In genomic region chr17:25867836-25868600, GRCm38 (mm10) we compare ENCODE assay signal across 8 mouse cellular contexts. TPM values are rescaled to one million over a fixed set of nuclear protein-coding genes. Genes with fewer than 3 reads are reported as not detected.
DNase-seq lines count a peak whose midpoint lies in the region; ATAC-seq lines count a peak whose summit lies in the region.

No protein-coding gene starts in this region.

- peak overlapping the region; percentile 70 for H3K4me2 ChIP-seq in intestine, embryonic 14.5 days (ENCODE audit: low read length)
- peak overlapping the region; percentile 88 for H3K4me2 ChIP-seq in liver, embryonic 15.5 days
- H3K4me2 ChIP-seq in neural tube, embryonic 11.5 days (ENCODE audit: low read depth) = peak overlapping the region; percentile 96

- H3K27ac ChIP-seq in intestine, embryonic 14.5 days (ENCODE audit: low read depth) = no peak overlapping the region
- H3K27ac ChIP-seq in liver, embryonic 15.5 days (replicated peaks) = peak overlapping the region; percentile 77
- no peak overlapping the region for H3K27ac ChIP-seq in neural tube, embryonic 11.5 days (ENCODE audit: low read depth, low read length)

- H3K27me3 ChIP-seq in intestine, embryonic 14.5 days (replicated peaks; ENCODE audit: control insufficient read depth, insufficient read depth, low read length) = no peaks in the 10 kb centered on the region
- H3K27me3 ChIP-seq in liver, embryonic 15.5 days = no peaks in the 10 kb centered on the region
- H3K27me3 ChIP-seq in neural tube, embryonic 11.5 days (ENCODE audit: control insufficient read depth, insufficient read depth, low read length) = no peaks in the 10 kb centered on the region

- peak overlapping the region; percentile 34 for H3K9ac ChIP-seq in intestine, embryonic 14.5 days (ENCODE audit: low read length)
- peak overlapping the region; percentile 66 for H3K9ac ChIP-seq in liver, embryonic 15.5 days
- H3K9ac ChIP-seq in neural tube, embryonic 11.5 days (ENCODE audit: low read length) = peak overlapping the region; percentile 66

- peak overlapping the region; percentile 72 for H3K4me3 ChIP-seq in intestine, embryonic 14.5 days (ENCODE audit: low read depth, low read length)
- peak overlapping the region; percentile 69 for H3K4me3 ChIP-seq in liver, embryonic 15.5 days (replicated peaks)
- peak overlapping the region; percentile 85 for H3K4me3 ChIP-seq in neural tube, embryonic 11.5 days (ENCODE audit: low read depth, low read length)

- under 1% methylated on average over 40 of the region's 42 CpGs for WGBS in intestine, embryonic 14.5 days
- under 1% methylated on average over 42 of the region's 42 CpGs for WGBS in liver, embryonic 15.5 days (ENCODE audit: insufficient replicate concordance)
- WGBS in neural tube, embryonic 11.5 days = 1% methylated on average over 42 of the region's 42 CpGs

- no peaks in the 10 kb centered on the region for H3K36me3 ChIP-seq in intestine, embryonic 14.5 days (ENCODE audit: control insufficient read depth, insufficient read depth, low read length)
- H3K36me3 ChIP-seq in liver, embryonic 15.5 days (replicated peaks) = peaks cover 20% of the 10 kb centered on the region
- H3K36me3 ChIP-seq in neural tube, embryonic 11.5 days (ENCODE audit: control insufficient read depth, insufficient read depth, low read length) = no peaks in the 10 kb centered on the region

- DNase-seq in heart, adult 11 months = peak; percentile 98
- no peak for DNase-seq in heart, postnatal 25 days (ENCODE audit: low spot score)
- DNase-seq in cerebellum, adult 9-11 months = peak; percentile 76
- peak; percentile 65 for DNase-seq in gastrocnemius, postnatal 10 days
- peak; percentile 73 for DNase-seq in intestine, embryonic 14.5 days (ENCODE audit: low spot score)
- peak; percentile 49 for DNase-seq in neural tube, embryonic 11.5 days (ENCODE audit: low spot score)
- no peak for DNase-seq in frontal cortex, postnatal 25 days (ENCODE audit: low spot score in 2 of 2)

- no peaks in the 10 kb centered on the region for H3K9me3 ChIP-seq in intestine, embryonic 14.5 days (ENCODE audit: control insufficient read depth, low read length)
- H3K9me3 ChIP-seq in liver, embryonic 15.5 days (replicated peaks) = no peaks in the 10 kb centered on the region
- no peaks in the 10 kb centered on the region for H3K9me3 ChIP-seq in neural tube, embryonic 11.5 days (ENCODE audit: control insufficient read depth, low read length)

- peak; percentile 61 for ATAC-seq in intestine, embryonic 14.5 days (replicated peaks; ENCODE audit: low FRiP score, low TSS enrichment, low read depth)
- ATAC-seq in liver, embryonic 15.5 days (ENCODE audit: insufficient read depth) = peak; percentile 53
- peak; percentile 61; the same call in 1 of the 2 replicates for ATAC-seq in neural tube, embryonic 11.5 days (ENCODE audit: insufficient read depth, low FRiP score, low TSS enrichment)

- peaks cover 7% of the 10 kb centered on the region; the same call in 1 of the 2 replicates for H3K4me1 ChIP-seq in intestine, embryonic 14.5 days (replicated peaks; ENCODE audit: control insufficient read depth, insufficient read depth, low read length)
- H3K4me1 ChIP-seq in liver, embryonic 15.5 days (replicated peaks) = peaks cover 32% of the 10 kb centered on the region
- peaks cover 9% of the 10 kb centered on the region for H3K4me1 ChIP-seq in neural tube, embryonic 11.5 days (ENCODE audit: control insufficient read depth, insufficient read depth, low read length)

- intact Hi-C loops in heart, postnatal 25 days (cut with DNase I) = loop anchor here (5.0 kb wide), 1 partner anchor 36 kb away; the partner anchor contains the start of gene Stub1

RNA-seq across cellular contexts. Expression of gene Mcrip2, which starts 0.5 kb away (rescaled TPM):
- 100 to 1,000 TPM; 261 to 270 TPM for total RNA-seq in heart, postnatal 25 days (2021)
- 10 to 100 TPM; 57.9 to 61.8 TPM for total RNA-seq in gastrocnemius, postnatal 10 days (2021)
- polyA plus RNA-seq in intestine, embryonic 14.5 days (2014; fragmentation: Nextera tagmentation; extraction: Ambion mirVana) = 44.1 and 61.2 TPM in 2 replicates
- polyA plus RNA-seq in liver, embryonic 15.5 days (2015; fragmentation: Nextera tagmentation; extraction: Ambion mirVana) = 37.3 and 39.3 TPM in 2 replicates
- 8.2 and 8.7 TPM in 2 replicates for polyA plus RNA-seq in neural tube, embryonic 11.5 days (2014; fragmentation: Nextera tagmentation; extraction: Ambion mirVana)

RNA-seq across cellular contexts. Expression of gene Wdr90, which starts 6.7 kb away (rescaled TPM):
- 1 to 10 TPM; 2.8 to 2.9 TPM for total RNA-seq in heart, postnatal 25 days (2021)
- total RNA-seq in gastrocnemius, postnatal 10 days (2021) = 1 to 10 TPM; 3.3 to 5.2 TPM
- 18.2 and 19.8 TPM in 2 replicates for polyA plus RNA-seq in intestine, embryonic 14.5 days (2014; fragmentation: Nextera tagmentation; extraction: Ambion mirVana)
- 8.1 and 9.3 TPM in 2 replicates for polyA plus RNA-seq in liver, embryonic 15.5 days (2015; fragmentation: Nextera tagmentation; extraction: Ambion mirVana)
- polyA plus RNA-seq in neural tube, embryonic 11.5 days (2014; fragmentation: Nextera tagmentation; extraction: Ambion mirVana) = 17.8 and 20.3 TPM in 2 replicates

RNA-seq across cellular contexts. Expression of gene Mettl26, which starts 6.9 kb away (rescaled TPM):
- 10 to 100 TPM; 13.6 to 14.4 TPM for total RNA-seq in heart, postnatal 25 days (2021)
- 10 to 100 TPM; 20.7 to 23.1 TPM for total RNA-seq in gastrocnemius, postnatal 10 days (2021)
- 63.2 and 64.1 TPM in 2 replicates for polyA plus RNA-seq in intestine, embryonic 14.5 days (2014; fragmentation: Nextera tagmentation; extraction: Ambion mirVana)
- polyA plus RNA-seq in liver, embryonic 15.5 days (2015; fragmentation: Nextera tagmentation; extraction: Ambion mirVana) = 46.4 and 49.4 TPM in 2 replicates
- polyA plus RNA-seq in neural tube, embryonic 11.5 days (2014; fragmentation: Nextera tagmentation; extraction: Ambion mirVana) = 57.8 and 58.8 TPM in 2 replicates

RNA-seq across cellular contexts. Expression of gene Wfikkn1, which starts 12.6 kb away (rescaled TPM):
- total RNA-seq in heart, postnatal 25 days (2021) = under 1 TPM; 0.45 to 0.75 TPM
- 1 to 10 TPM in 1 of 2 experiments, under 1 TPM in 1; 0.78 to 1.1 TPM for total RNA-seq in gastrocnemius, postnatal 10 days (2021)
- polyA plus RNA-seq in intestine, embryonic 14.5 days (2014; fragmentation: Nextera tagmentation; extraction: Ambion mirVana) = 0.40 and 0.69 TPM in 2 replicates
- polyA plus RNA-seq in liver, embryonic 15.5 days (2015; fragmentation: Nextera tagmentation; extraction: Ambion mirVana) = 0.35 and 0.59 TPM in 2 replicates
- 1.2 and 1.7 TPM in 2 replicates for polyA plus RNA-seq in neural tube, embryonic 11.5 days (2014; fragmentation: Nextera tagmentation; extraction: Ambion mirVana)

RNA-seq across cellular contexts. Expression of gene Rhot2, which starts 23.4 kb away (rescaled TPM):
- 100 to 1,000 TPM; 120 to 125 TPM for total RNA-seq in heart, postnatal 25 days (2021)
- 10 to 100 TPM; 36.8 TPM for total RNA-seq in gastrocnemius, postnatal 10 days (2021)
- polyA plus RNA-seq in intestine, embryonic 14.5 days (2014; fragmentation: Nextera tagmentation; extraction: Ambion mirVana) = 10.4 and 11.5 TPM in 2 replicates
- 10.8 and 12.6 TPM in 2 replicates for polyA plus RNA-seq in liver, embryonic 15.5 days (2015; fragmentation: Nextera tagmentation; extraction: Ambion mirVana)
- polyA plus RNA-seq in neural tube, embryonic 11.5 days (2014; fragmentation: Nextera tagmentation; extraction: Ambion mirVana) = 8.6 and 10.5 TPM in 2 replicates

Comparison
In these comparisons a context has a peak if more than half of its experiments do, and no peak if none do; other contexts are left out.
1. DNase-seq: peak in heart, adult 11 months (single experiment), cerebellum, adult 9-11 months (single experiment), gastrocnemius, postnatal 10 days (single experiment), intestine, embryonic 14.5 days (single experiment) and neural tube, embryonic 11.5 days (single experiment); none in heart, postnatal 25 days (single experiment) and frontal cortex, postnatal 25 days (0 of 2).
2. Peak in every context shown above with its lines, with median percentiles within 50 percentile points of each other: ATAC-seq, H3K4me2 ChIP-seq, H3K4me3 ChIP-seq and H3K9ac ChIP-seq.